Mouse (Mus musculus) liver, embryonic 14.5 days (tissue): Measurements from ENCODE around the gene Olfr912.

Source experiments
- CTCF ChIP-seq: IDR thresholded peaks from 2 replicates; pipeline ENCODE4 v1.5.1; 2016; ENCODE audit warnings: antibody characterized with exemption, low read depth, control low read depth
- EP300 ChIP-seq: IDR thresholded peaks from 2 replicates; pipeline ENCODE4 v1.6.1; 2016; ENCODE audit warnings: antibody characterized with exemption, low read depth

DNA sequence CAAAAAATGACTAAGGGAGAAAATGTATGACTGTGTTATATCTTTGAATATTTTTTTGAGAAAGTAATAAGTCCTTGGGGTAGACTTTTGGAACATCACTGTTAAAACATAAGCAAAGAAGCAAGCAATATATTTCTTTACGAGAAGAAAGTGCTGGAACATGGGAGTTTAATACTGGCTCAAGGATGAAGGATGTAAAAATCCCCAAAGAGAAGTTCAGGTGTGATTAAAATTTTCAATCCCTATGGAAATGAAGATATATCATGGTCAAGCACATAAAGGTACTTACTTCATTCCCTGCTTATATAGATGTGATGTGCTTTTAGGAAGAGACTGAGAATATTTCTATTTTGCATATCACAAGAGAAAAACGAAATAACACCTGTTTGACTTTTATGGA is 24.8 kb downstream of the Olfr912 start, which contains the start of gene Olfr914:
- TF ChIP-seq EP300 (no peak), CTCF (no peak)
